Mouse (Mus musculus): ENCODE data around the gene Ggta1.

- TF ChIP-seq POLR2A (IDR thresholded peaks at IDR 0.05; ENCODE audit: low read depth, low read length) = no peak
- TF ChIP-seq CTCF (IDR thresholded peaks at IDR 0.05; ENCODE audit: extremely low read depth, insufficient read length, insufficient replicate concordance, low read depth, low read length) = no peak
These were observed 19.7 kb downstream of the Ggta1 start for GRCm38 (mm10) chr2:35443325-35443724.

All from small intestine, adult 2 months (tissue).